Mouse (Mus musculus) kidney, embryonic 15.5 days (tissue): ENCODE measurements around the gene Vax2. TPM values are rescaled to one million over a fixed set of nuclear protein-coding genes. Genes with fewer than 3 reads are reported as not detected.

Source experiments
- ATAC-seq: fragments of 200-750 bp; cut with Nextera tagmentation; replicated peaks from 2 replicates; pipeline ENCODE4 v1.8.0; 2017; ENCODE audit warnings: moderate TSS enrichment; ENCODE audit not compliant: low FRiP score
- H3K27ac ChIP-seq: fragments of 300-500 bp; sonication (generic); 2 replicates; pipeline ENCODE4 v1.5.1; 2015; ENCODE audit warnings: mild to moderate bottlenecking, inconsistent platforms
- H3K27me3 ChIP-seq: fragments of 300-500 bp; sonication (generic); 2 replicates; pipeline ENCODE4 v1.6.1; 2015; ENCODE audit warnings: inconsistent platforms
- H3K36me3 ChIP-seq: fragments of 300-500 bp; sonication (generic); 2 replicates; pipeline ENCODE4 v1.6.1; 2015; ENCODE audit warnings: inconsistent platforms
- H3K4me1 ChIP-seq: fragments of 300-500 bp; sonication (generic); 2 replicates; pipeline ENCODE4 v1.6.1; 2015; ENCODE audit warnings: inconsistent platforms
- H3K4me2 ChIP-seq: fragments of 300-500 bp; sonication (generic); 2 replicates; pipeline ENCODE4 v1.6.1; 2015; ENCODE audit warnings: moderate library complexity, mild to moderate bottlenecking, inconsistent platforms
- H3K4me3 ChIP-seq: fragments of 300-500 bp; sonication (generic); replicated peaks from 2 replicates; pipeline ENCODE4 v1.5.1; 2015; ENCODE audit warnings: mild to moderate bottlenecking, inconsistent platforms
- H3K9ac ChIP-seq: fragments of 300-500 bp; sonication (generic); 2 replicates; pipeline ENCODE4 v1.6.1; 2015; ENCODE audit warnings: mild to moderate bottlenecking, inconsistent platforms
- H3K9me3 ChIP-seq: fragments of 300-500 bp; sonication (generic); replicated peaks from 2 replicates; pipeline ENCODE4 v1.6.1; 2016; ENCODE audit warnings: inconsistent platforms
- WGBS: fragments of 180-500 bp; shearing (Covaris S2); methylation state at CpG from one replicate; pipeline ENCODE4 v1.1.7; 2015; ENCODE audit warnings: mixed read lengths; 5-methylcytosine and 5-hydroxymethylcytosine counted together
- polyA plus RNA-seq: library from polyadenylated mRNA; unstranded; fragments of >200 nt; fragmentation: Nextera tagmentation; extraction: Ambion mirVana; gene quantifications from 2 replicates; pipeline ENCODE4 v1.2.1, GENCODE M21; 2015

Gene Vax2
- polyA plus RNA-seq, 1 experiment from 2014 or later = not detected

DNA sequence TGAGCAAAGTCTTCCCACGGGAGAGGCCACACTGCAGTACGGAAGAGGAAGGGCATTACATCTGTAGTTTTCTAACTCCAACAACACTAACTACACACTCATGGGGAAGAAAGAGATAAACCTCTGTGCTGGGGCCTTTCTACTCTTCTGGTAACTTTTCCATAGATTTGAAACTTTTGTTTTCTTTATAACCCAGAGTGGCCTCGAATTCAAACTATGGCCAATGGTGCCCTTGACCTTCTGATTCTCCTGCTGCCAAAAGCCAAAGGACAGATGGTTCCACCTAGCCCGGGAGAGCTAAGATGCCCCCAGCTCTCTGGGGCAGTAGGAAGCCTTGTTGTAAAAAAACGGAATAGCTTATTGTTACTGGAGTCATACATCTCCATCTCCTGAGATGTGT, 11.1 kb upstream of the Vax2 start:
- Histone ChIP-seq H3K4me3 (no peak overlapping the region), H3K4me1 (peaks cover 9% of the 10 kb centered on the region), H3K9ac (no peak overlapping the region), H3K9me3 (no peaks in the 10 kb centered on the region), H3K4me2 (no peak overlapping the region), H3K27ac (no peak overlapping the region), H3K27me3 (peaks cover 96% of the 10 kb centered on the region), H3K36me3 (no peaks in the 10 kb centered on the region)
- ATAC-seq = no peak
- WGBS = 1% methylated on average over 5 of the region's 5 CpGs

- no peak for ATAC-seq
- Histone ChIP-seq H3K27me3 (peaks cover 96% of the 10 kb centered on the region), H3K27ac (no peak overlapping the region), H3K36me3 (no peaks in the 10 kb centered on the region), H3K9ac (no peak overlapping the region), H3K4me1 (peaks cover 9% of the 10 kb centered on the region), H3K4me2 (no peak overlapping the region), H3K9me3 (no peaks in the 10 kb centered on the region), H3K4me3 (no peak overlapping the region)
- WGBS = under 1% methylated on average over 11 of the region's 11 CpGs
Measured at GRCm38 (mm10) chr6:83701001-83701400, 10.1 kb upstream of the Vax2 start.

- WGBS = 1% methylated on average over 53 of the region's 53 CpGs
- peak; percentile 74 for ATAC-seq
- Histone ChIP-seq H3K4me2 (peak overlapping the region; percentile 9; the same call in 1 of the 2 replicates), H3K4me1 (peaks cover 9% of the 10 kb centered on the region), H3K9me3 (no peaks in the 10 kb centered on the region), H3K27me3 (peaks cover 96% of the 10 kb centered on the region), H3K4me3 (peak overlapping the region; percentile 1; the same call in 1 of the 2 replicates), H3K27ac (no peak overlapping the region), H3K36me3 (no peaks in the 10 kb centered on the region), H3K9ac (no peak overlapping the region)
Measured at GRCm38 (mm10) chr6:83702146-83702999, 8.7 kb upstream of the Vax2 start.

GRCm38 (mm10) chr6:83703000-83703721, 7.9 kb upstream of the Vax2 start:
- WGBS = under 1% methylated on average over 27 of the region's 27 CpGs

GRCm38 (mm10) chr6:83703722-83704078, 7.4 kb upstream of the Vax2 start:
- no peak overlapping the region for H3K9ac ChIP-seq
- peaks cover 96% of the 10 kb centered on the region for H3K27me3 ChIP-seq
- ATAC-seq = no peak
- no peaks in the 10 kb centered on the region for H3K9me3 ChIP-seq
- 2% methylated on average over 10 of the region's 10 CpGs for WGBS
- H3K4me3 ChIP-seq = no peak overlapping the region
- no peak overlapping the region for H3K4me2 ChIP-seq
- peaks cover 9% of the 10 kb centered on the region for H3K4me1 ChIP-seq
- no peak overlapping the region for H3K27ac ChIP-seq
- no peaks in the 10 kb centered on the region for H3K36me3 ChIP-seq

More at GRCm38 (mm10) chr6:83703000-83703721, 7.9 kb upstream of the Vax2 start:
- Histone ChIP-seq H3K27me3 (peaks cover 96% of the 10 kb centered on the region), H3K9ac (no peak overlapping the region), H3K27ac (no peak overlapping the region), H3K4me1 (peaks cover 9% of the 10 kb centered on the region), H3K36me3 (no peaks in the 10 kb centered on the region), H3K4me3 (no peak overlapping the region), H3K4me2 (no peak overlapping the region), H3K9me3 (no peaks in the 10 kb centered on the region)
- ATAC-seq = no peak

DNA sequence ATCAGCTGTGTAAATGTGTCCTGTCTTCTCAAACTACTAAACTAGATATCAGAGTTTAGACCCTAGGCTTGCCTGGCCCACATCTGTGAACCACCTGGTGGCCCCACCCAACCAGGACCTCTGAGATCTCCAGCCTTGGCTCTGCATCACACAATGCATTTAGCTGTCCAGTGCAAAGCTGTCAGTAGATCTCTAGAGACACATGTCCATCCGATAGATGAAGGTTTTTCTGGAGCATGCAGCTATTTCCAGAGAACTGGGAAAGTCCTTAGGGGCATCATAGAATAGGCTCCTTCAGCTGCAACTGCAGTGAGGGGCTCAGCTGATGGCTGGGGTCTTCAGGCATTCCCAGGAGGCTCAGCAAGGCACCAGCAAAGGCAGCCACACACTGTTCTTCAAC, 6.8 kb upstream of the Vax2 start:
- Histone ChIP-seq H3K27me3 (peaks cover 96% of the 10 kb centered on the region), H3K4me1 (peaks cover 9% of the 10 kb centered on the region), H3K36me3 (no peaks in the 10 kb centered on the region), H3K4me2 (no peak overlapping the region), H3K4me3 (no peak overlapping the region), H3K27ac (no peak overlapping the region), H3K9ac (no peak overlapping the region), H3K9me3 (no peaks in the 10 kb centered on the region)
- no peak for ATAC-seq
- WGBS = 13% methylated on average over 1 of the region's 1 CpGs

DNA sequence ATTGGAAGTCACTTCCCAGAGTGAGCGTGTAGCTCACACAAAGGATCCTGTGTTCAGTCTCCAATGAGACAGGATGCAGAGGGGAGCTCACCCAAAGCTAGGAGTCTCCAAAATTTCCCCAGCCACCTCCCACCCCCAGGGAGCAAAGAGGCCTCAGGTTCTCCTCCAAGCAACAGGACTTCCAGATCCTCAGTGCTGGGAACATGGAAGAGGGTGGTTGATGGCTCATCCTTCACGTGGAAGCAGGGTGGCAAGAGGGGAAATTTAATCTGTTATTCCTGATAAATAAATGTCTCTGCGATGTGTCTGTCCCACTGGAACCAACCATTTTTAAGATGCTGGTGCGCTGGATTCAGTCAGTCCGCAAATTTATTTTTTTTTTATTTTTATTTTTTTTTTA, 6.4 kb upstream of the Vax2 start:
- H3K9me3 ChIP-seq = no peaks in the 10 kb centered on the region
- peaks cover 96% of the 10 kb centered on the region for H3K27me3 ChIP-seq
- ATAC-seq = no peak
- no peak overlapping the region for H3K4me3 ChIP-seq
- no peak overlapping the region for H3K27ac ChIP-seq
- H3K36me3 ChIP-seq = no peaks in the 10 kb centered on the region
- H3K4me1 ChIP-seq = peaks cover 9% of the 10 kb centered on the region
- no peak overlapping the region for H3K4me2 ChIP-seq
- H3K9ac ChIP-seq = no peak overlapping the region
- WGBS = 21% methylated on average over 5 of the region's 5 CpGs

- peaks cover 21% of the 10 kb centered on the region for H3K4me1 ChIP-seq
- no peak overlapping the region for H3K27ac ChIP-seq
- H3K4me3 ChIP-seq = no peak overlapping the region
- 5% methylated on average over 6 of the region's 6 CpGs for WGBS
- no peaks in the 10 kb centered on the region for H3K36me3 ChIP-seq
- ATAC-seq = no peak
- peaks cover 100% of the 10 kb centered on the region for H3K27me3 ChIP-seq
- no peak overlapping the region for H3K4me2 ChIP-seq
- no peaks in the 10 kb centered on the region for H3K9me3 ChIP-seq
- H3K9ac ChIP-seq = no peak overlapping the region
Measured at GRCm38 (mm10) chr6:83707738-83708510, 3.1 kb upstream of the Vax2 start.

DNA sequence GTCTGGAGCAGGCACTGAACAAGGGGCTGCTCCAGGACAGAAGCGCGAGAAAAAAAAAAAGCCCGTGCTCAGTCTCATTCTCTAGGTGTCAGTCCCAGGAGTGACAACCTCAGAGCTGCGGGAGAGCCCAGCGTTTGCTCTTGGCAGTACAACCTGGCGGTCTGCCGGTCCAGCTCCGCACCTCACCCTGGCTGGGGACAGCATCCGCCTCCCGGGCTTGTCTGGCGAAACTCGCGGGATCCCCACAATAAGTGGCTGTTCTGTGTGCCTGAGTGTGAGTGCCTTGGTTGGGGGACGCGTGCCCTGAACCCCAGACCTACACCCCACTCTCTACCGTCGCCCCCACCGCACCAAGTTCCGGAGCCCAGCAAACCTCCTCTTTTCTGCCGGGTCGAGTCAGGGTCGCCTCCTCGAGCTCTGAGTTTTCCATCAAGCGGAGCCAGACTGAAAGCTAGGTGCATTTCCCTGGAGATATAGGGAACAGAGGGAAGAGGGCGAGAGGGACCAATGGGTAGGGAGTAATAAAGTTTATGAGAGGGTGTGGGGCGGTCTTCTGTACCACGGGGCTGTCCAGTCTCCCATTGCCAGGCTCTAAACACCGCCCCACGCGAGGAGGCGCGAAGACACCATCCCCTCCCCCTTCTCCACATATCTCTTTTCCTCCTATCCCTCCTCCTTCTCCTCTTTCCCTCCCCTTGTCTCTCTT, 550 bp upstream of the Vax2 start:
- no peak overlapping the region for H3K9ac ChIP-seq
- H3K4me1 ChIP-seq = peaks cover 34% of the 10 kb centered on the region
- peak overlapping the region; percentile 78 for H3K4me2 ChIP-seq
- peak; percentile 65 for ATAC-seq
- H3K9me3 ChIP-seq = no peaks in the 10 kb centered on the region
- peaks cover 100% of the 10 kb centered on the region for H3K27me3 ChIP-seq
- no peaks in the 10 kb centered on the region for H3K36me3 ChIP-seq
- peak overlapping the region; percentile 47 for H3K4me3 ChIP-seq
- WGBS = 1% methylated on average over 32 of the region's 32 CpGs
- H3K27ac ChIP-seq = no peak overlapping the region

DNA sequence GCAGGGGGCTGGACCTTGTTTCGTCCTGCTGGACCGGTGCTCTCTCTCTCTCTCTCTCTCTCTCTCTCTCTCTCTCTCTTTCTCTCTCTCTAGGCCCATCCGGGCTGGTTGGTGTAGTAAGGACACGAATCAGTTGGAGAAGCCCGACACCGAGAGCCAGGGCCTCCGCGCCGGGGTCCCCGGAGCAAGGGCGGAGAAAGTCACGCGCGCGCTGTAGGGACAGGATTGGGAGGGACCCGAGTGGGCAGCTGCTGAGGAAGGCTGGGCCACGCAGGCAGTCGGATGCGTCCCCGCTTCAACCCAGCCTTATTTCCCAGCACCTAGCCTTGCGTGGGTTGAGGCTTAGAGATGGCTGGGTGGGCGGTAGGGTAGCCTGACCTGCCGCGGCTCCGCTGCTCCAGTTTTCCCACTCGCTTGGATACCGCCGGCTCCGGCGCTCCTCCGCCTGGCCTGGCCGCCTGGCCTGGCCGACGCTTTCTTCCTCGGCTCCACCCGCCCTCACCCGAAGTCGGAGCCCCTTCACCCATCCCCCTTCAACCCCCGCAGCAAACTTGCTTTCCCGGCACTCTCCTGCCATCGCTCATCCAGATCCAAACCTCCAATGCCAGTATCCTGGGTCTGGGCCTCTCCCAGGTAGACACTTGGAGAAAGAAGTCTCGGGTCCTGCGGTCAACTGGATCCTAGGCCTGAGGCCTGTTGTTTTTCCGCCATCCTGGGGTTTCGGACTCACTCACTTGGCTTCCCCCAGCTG, 836 bp downstream of the Vax2 start:
- WGBS = 2% methylated on average over 45 of the region's 45 CpGs

More for the DNA sequence above, 836 bp downstream of the Vax2 start:
- H3K9ac ChIP-seq = no peak overlapping the region
- H3K4me3 ChIP-seq = peak overlapping the region; percentile 47
- H3K4me2 ChIP-seq = peak overlapping the region; percentile 78
- H3K4me1 ChIP-seq = peaks cover 39% of the 10 kb centered on the region
- H3K27me3 ChIP-seq = peaks cover 99% of the 10 kb centered on the region
- H3K27ac ChIP-seq = no peak overlapping the region
- no peaks in the 10 kb centered on the region for H3K9me3 ChIP-seq
- no peaks in the 10 kb centered on the region for H3K36me3 ChIP-seq
- no peak for ATAC-seq
